Mouse (Mus musculus) forebrain, embryonic 14.5 days (tissue): ENCODE measurements at regions not wholly inside any gene's neighbourhood (a gene's known extent, or its start where the extent isn't known, plus 50 kb on each side); places are given as distances from the start of the nearest gene placed in this dataset.

Experiments
- ATAC-seq: fragments of 200-750 bp; cut with Nextera tagmentation; 2 replicates; pipeline ENCODE4 v1.8.0; 2017; ENCODE audit warnings: mild to moderate bottlenecking, moderate library complexity
- DNase-seq: peaks from one replicate; pipeline ENCODE4 v3.0.0-alpha.2; 2015; ENCODE audit warnings: low spot score
- H3K27ac ChIP-seq: fragments of 300-500 bp; sonication (generic); 2 replicates; pipeline ENCODE4 v1.5.1; 2014; ENCODE audit warnings: low read depth, mild to moderate bottlenecking, control low read depth, low read length, moderate library complexity
- H3K27me3 ChIP-seq: fragments of 300-500 bp; sonication (generic); replicated peaks from 2 replicates; pipeline ENCODE4 v1.6.1; 2014; ENCODE audit warnings: low read length, control low read depth, mixed read lengths; ENCODE audit not compliant: control insufficient read depth, insufficient read depth
- H3K36me3 ChIP-seq: fragments of 300-500 bp; sonication (generic); 2 replicates; pipeline ENCODE4 v1.6.1; 2014; ENCODE audit warnings: low read length, control low read depth; ENCODE audit not compliant: control insufficient read depth, insufficient read depth
- H3K4me1 ChIP-seq: fragments of 300-500 bp; sonication (generic); 2 replicates; pipeline ENCODE4 v1.6.1; 2014; ENCODE audit warnings: antibody characterized with exemption, low read length, control low read depth; ENCODE audit not compliant: control insufficient read depth, insufficient read depth
- H3K4me2 ChIP-seq: fragments of 300-500 bp; sonication (generic); 2 replicates; pipeline ENCODE4 v1.6.1; 2014; ENCODE audit warnings: mild to moderate bottlenecking, control low read depth, low read length
- H3K4me3 ChIP-seq: fragments of 300-500 bp; sonication (generic); 2 replicates; pipeline ENCODE4 v1.5.1; 2014; ENCODE audit warnings: low read depth, low read length, control low read depth
- H3K9ac ChIP-seq: fragments of 300-500 bp; sonication (generic); 2 replicates; pipeline ENCODE4 v1.6.1; 2014; ENCODE audit warnings: mild to moderate bottlenecking, low read length, control low read depth, moderate library complexity
- H3K9me3 ChIP-seq: fragments of 300-500 bp; sonication (generic); replicated peaks from 2 replicates; pipeline ENCODE4 v1.6.1; 2016; ENCODE audit warnings: low read length, control low read depth, mixed read lengths; ENCODE audit not compliant: control insufficient read depth
- WGBS: fragments of 180-500 bp; shearing (Covaris S2); extraction: QIAGEN DNeasy Blood & Tissue Kit; methylation state at CpG from one replicate; pipeline ENCODE4 v1.1.7; 2014; 5-methylcytosine and 5-hydroxymethylcytosine counted together

- H3K9ac ChIP-seq: no peak overlapping the region
- no peaks in the 10 kb centered on the region for H3K36me3 ChIP-seq
- H3K4me1 ChIP-seq: no peaks in the 10 kb centered on the region
- H3K27ac ChIP-seq: no peak overlapping the region
- H3K9me3 ChIP-seq: no peaks in the 10 kb centered on the region
- no peak overlapping the region for H3K4me2 ChIP-seq
- H3K27me3 ChIP-seq: no peaks in the 10 kb centered on the region
- WGBS: 62% methylated on average over 3 of the region's 3 CpGs
- ATAC-seq: no peak
- DNase-seq: no peak
- no peak overlapping the region for H3K4me3 ChIP-seq
Observed at GRCm38 (mm10) chr7:93795210-93795609, 715.5 kb downstream of the Fam181b start.

DNA sequence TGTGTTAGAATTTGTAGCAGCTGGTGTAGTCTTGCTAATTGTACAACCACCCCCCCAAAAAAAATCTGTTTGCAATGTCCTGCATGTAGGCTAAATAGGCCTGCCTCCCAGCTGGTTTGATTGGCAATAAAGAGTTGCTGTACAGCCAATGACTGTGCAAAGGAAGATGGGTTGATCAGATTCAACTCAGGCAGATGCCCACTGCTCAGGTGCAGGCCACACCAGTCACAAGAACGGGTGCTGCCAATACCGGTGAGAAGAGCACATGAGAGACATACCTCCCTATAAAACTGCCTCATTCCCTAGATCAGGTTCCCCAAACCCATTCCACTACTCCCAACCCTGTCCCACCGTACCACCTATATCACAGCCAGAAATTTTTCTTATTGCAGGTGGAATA, 756.0 kb downstream of the Fam181b start:
- 85% methylated on average over 3 of the region's 3 CpGs for WGBS
- H3K36me3 ChIP-seq: no peaks in the 10 kb centered on the region
- H3K9me3 ChIP-seq: no peaks in the 10 kb centered on the region
- peak; percentile 15 for DNase-seq
- H3K27me3 ChIP-seq: no peaks in the 10 kb centered on the region
- H3K4me1 ChIP-seq: no peaks in the 10 kb centered on the region
- no peak overlapping the region for H3K27ac ChIP-seq
- no peak overlapping the region for H3K4me2 ChIP-seq
- no peak overlapping the region for H3K4me3 ChIP-seq
- H3K9ac ChIP-seq: no peak overlapping the region
- peak; percentile 32; the same call in 1 of the 2 replicates for ATAC-seq

DNA sequence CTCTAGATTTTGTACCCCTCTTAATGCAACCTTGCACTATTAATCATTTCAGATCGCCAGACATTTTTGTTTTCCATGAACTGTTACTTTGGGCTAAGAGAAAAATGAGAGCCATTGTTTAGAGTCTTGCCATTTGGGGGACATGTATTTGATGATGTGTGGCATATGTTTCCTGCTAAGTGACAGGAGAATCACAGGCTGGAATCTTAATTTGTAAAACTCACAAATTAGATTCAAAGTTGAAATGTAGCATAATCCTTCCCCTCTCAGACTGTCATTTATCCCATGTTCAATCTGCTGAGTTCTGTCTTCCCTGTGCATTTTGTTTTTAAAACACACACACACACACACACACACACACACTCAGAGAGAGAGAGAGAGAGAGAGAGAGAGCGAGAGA, 756.5 kb downstream of the Fam181b start:
- Histone ChIP-seq H3K9ac (no peak overlapping the region), H3K4me3 (no peak overlapping the region), H3K9me3 (no peaks in the 10 kb centered on the region), H3K27me3 (no peaks in the 10 kb centered on the region), H3K27ac (no peak overlapping the region), H3K4me2 (no peak overlapping the region), H3K4me1 (no peaks in the 10 kb centered on the region), H3K36me3 (no peaks in the 10 kb centered on the region)
- ATAC-seq (peak; percentile 77), DNase-seq (peak; percentile 62)
- 74% methylated on average over 2 of the region's 2 CpGs for WGBS

- Histone ChIP-seq H3K4me2 (no peak overlapping the region), H3K27me3 (no peaks in the 10 kb centered on the region), H3K4me3 (no peak overlapping the region), H3K9ac (no peak overlapping the region), H3K9me3 (no peaks in the 10 kb centered on the region), H3K4me1 (no peaks in the 10 kb centered on the region), H3K27ac (no peak overlapping the region), H3K36me3 (no peaks in the 10 kb centered on the region)
- ATAC-seq (no peak), DNase-seq (peak; percentile 5)
- 40% methylated on average over 6 of the region's 6 CpGs for WGBS
Observed at GRCm38 (mm10) chr7:93855025-93855424, 775.4 kb downstream of the Fam181b start.

GRCm38 (mm10) chr7:93893701-93894100, 814.0 kb downstream of the Fam181b start:
- H3K9me3 ChIP-seq: no peaks in the 10 kb centered on the region
- H3K27me3 ChIP-seq: no peaks in the 10 kb centered on the region
- DNase-seq (no peak), ATAC-seq (no peak)
- H3K4me3 ChIP-seq: no peak overlapping the region
- no peaks in the 10 kb centered on the region for H3K36me3 ChIP-seq
- WGBS: 97% methylated on average over 1 of the region's 1 CpGs
- no peak overlapping the region for H3K4me2 ChIP-seq
- no peak overlapping the region for H3K27ac ChIP-seq
- H3K9ac ChIP-seq: no peak overlapping the region
- no peaks in the 10 kb centered on the region for H3K4me1 ChIP-seq

GRCm38 (mm10) chr7:93896921-93897320, 817.3 kb downstream of the Fam181b start:
- no peak for DNase-seq

GRCm38 (mm10) chr7:93902770-93903169, 823.1 kb downstream of the Fam181b start:
- no peaks in the 10 kb centered on the region for H3K36me3 ChIP-seq
- DNase-seq (peak; percentile 37), ATAC-seq (0 out of 2 replicates have a peak, but pooled peaks have one; percentile 40)
- no peaks in the 10 kb centered on the region for H3K9me3 ChIP-seq
- no peak overlapping the region for H3K27ac ChIP-seq
- H3K27me3 ChIP-seq: no peaks in the 10 kb centered on the region
- no peak overlapping the region for H3K9ac ChIP-seq
- WGBS: 50% methylated on average over 2 of the region's 2 CpGs
- no peak overlapping the region for H3K4me2 ChIP-seq
- no peaks in the 10 kb centered on the region for H3K4me1 ChIP-seq
- H3K4me3 ChIP-seq: no peak overlapping the region

More at GRCm38 (mm10) chr7:93896921-93897320, 817.3 kb downstream of the Fam181b start:
- H3K4me3 ChIP-seq: no peak overlapping the region
- no peaks in the 10 kb centered on the region for H3K27me3 ChIP-seq
- no peaks in the 10 kb centered on the region for H3K4me1 ChIP-seq
- no peaks in the 10 kb centered on the region for H3K9me3 ChIP-seq
- H3K9ac ChIP-seq: no peak overlapping the region
- H3K4me2 ChIP-seq: no peak overlapping the region
- H3K27ac ChIP-seq: no peak overlapping the region
- no peak for ATAC-seq
- no peaks in the 10 kb centered on the region for H3K36me3 ChIP-seq

- Histone ChIP-seq H3K4me3 (no peak overlapping the region), H3K4me1 (no peaks in the 10 kb centered on the region), H3K27me3 (no peaks in the 10 kb centered on the region), H3K27ac (no peak overlapping the region), H3K36me3 (no peaks in the 10 kb centered on the region), H3K9ac (no peak overlapping the region), H3K4me2 (no peak overlapping the region), H3K9me3 (no peaks in the 10 kb centered on the region)
- WGBS: 71% methylated on average over 3 of the region's 3 CpGs
- DNase-seq (peak; percentile 44), ATAC-seq (peak; percentile 55; the same call in 1 of the 2 replicates)
Observed at GRCm38 (mm10) chr7:93936925-93937324, 857.3 kb downstream of the Fam181b start.

DNA sequence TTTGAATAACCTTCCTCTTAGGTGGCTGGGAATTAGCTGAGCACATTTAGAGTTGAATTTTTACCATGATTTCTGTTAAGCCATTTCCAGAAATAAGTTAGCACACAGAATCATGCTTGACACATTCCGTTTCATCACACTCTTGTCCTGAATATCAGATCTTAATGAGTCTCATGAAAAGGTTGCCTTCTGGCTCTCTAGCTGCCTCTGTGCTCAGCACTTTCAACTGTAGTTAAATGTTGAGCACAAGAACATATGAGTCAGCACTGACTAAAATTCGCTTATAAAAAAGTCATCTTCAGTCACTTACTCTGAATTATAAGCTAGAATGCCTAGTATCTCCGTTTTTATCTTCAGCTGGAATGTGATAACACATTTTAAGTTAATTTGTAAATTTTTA, 902.4 kb downstream of the Fam181b start:
- DNase-seq (no peak), ATAC-seq (no peak)
- Histone ChIP-seq H3K9me3 (no peaks in the 10 kb centered on the region), H3K4me1 (no peaks in the 10 kb centered on the region), H3K27me3 (no peaks in the 10 kb centered on the region), H3K4me2 (no peak overlapping the region), H3K9ac (no peak overlapping the region), H3K4me3 (no peak overlapping the region), H3K36me3 (no peaks in the 10 kb centered on the region), H3K27ac (no peak overlapping the region)
- WGBS: 82% methylated on average over 3 of the region's 3 CpGs
